Mouse (Mus musculus): ENCODE results near the gene Olfr90. TPM values are rescaled to one million over a fixed set of nuclear protein-coding genes. Genes with fewer than 3 reads are reported as not detected.

Olfr90 gene
- polyA plus RNA-seq, 1 experiment from 2014 or later, result 0.08 TPM

DNA sequence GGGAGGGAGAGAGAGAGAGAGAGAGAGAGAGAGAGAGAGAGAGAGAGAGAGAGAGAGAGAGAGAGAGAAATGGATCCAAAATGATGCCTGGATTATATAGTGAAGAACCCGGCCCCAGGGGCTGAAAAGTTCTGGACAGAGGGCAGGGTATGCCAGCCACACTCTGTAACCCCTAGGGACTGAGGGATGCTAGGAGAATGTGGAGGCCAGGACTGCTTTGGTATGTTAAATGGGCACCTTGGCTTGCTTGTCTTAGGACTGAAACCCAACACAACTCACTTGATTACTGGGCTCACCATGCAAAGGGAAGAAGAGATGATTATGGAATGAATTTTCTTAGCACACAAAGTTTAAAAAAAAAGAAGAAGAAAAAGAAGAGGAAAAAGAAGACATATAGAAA lies 10.1 kb downstream of the Olfr90 start:
- no peak for ATAC-seq (ENCODE audit: insufficient number of reproducible peaks, insufficient read depth, low FRiP score, low TSS enrichment, low read depth)
- no peaks in the 10 kb centered on the region for H3K27me3 ChIP-seq
- H3K4me3 ChIP-seq (replicated peaks), result no peak overlapping the region
- H3K4me2 ChIP-seq, result no peak overlapping the region
- H3K36me3 ChIP-seq, result peaks cover 35% of the 10 kb centered on the region
- peaks cover 10% of the 10 kb centered on the region for H3K4me1 ChIP-seq (replicated peaks)
- no peak overlapping the region for H3K27ac ChIP-seq
- 47% methylated on average over 1 of the region's 1 CpGs for WGBS
- no peak overlapping the region for H3K9ac ChIP-seq (replicated peaks)
- H3K9me3 ChIP-seq, result no peaks in the 10 kb centered on the region

DNA sequence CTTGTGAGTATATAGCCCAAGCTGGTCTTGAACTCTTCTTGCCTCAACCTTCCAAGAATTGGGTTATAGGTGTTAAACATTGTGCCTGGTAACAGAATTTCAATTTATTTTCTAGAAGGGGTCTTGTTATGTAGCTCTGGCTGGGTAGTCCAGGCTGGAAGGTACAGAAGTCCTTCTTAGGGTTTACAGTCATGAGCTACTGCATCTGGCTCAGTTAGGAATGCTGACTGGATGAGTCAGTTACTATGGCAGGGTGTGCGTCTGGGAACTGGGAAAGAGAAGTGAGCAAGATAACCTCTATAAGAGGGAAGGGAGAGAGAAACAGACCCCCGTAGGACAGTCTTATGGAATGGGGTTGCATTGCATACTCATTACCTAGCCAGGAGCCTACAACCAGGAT lies 12.5 kb downstream of the Olfr90 start:
- no peak for ATAC-seq (ENCODE audit: insufficient number of reproducible peaks, insufficient read depth, low FRiP score, low TSS enrichment, low read depth)
- H3K36me3 ChIP-seq, result peaks cover 58% of the 10 kb centered on the region
- no peak overlapping the region for H3K27ac ChIP-seq
- H3K9ac ChIP-seq (replicated peaks), result no peak overlapping the region
- no peak overlapping the region for H3K4me2 ChIP-seq
- H3K27me3 ChIP-seq, result no peaks in the 10 kb centered on the region
- no peaks in the 10 kb centered on the region for H3K9me3 ChIP-seq
- 89% methylated on average over 2 of the region's 2 CpGs for WGBS
- H3K4me3 ChIP-seq (replicated peaks), result no peak overlapping the region
- H3K4me1 ChIP-seq (replicated peaks), result peaks cover 10% of the 10 kb centered on the region

DNA sequence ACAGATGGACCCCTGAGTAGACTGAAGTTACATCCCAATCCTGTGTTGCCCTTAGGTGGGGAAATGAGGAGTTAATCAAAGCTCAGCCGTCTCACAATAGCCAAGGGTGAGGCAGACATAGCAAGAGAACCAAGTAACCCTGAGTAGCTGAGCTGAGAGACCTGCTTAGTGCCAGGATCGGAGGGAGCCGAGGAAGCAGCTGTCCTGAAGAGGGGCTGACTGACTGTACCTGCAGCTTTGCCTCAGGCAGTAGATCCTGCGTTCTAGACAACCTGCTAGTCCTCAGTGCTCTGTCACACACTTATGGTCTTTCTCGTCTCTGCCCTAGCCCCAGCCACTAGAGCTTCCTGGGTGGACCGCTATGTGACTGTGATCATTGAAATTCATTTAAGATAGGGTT lies 13.1 kb downstream of the Olfr90 start:
- peaks cover 64% of the 10 kb centered on the region for H3K36me3 ChIP-seq
- H3K4me1 ChIP-seq (replicated peaks), result peaks cover 10% of the 10 kb centered on the region
- H3K4me2 ChIP-seq, result no peak overlapping the region
- no peak overlapping the region for H3K9ac ChIP-seq (replicated peaks)
- H3K27ac ChIP-seq, result no peak overlapping the region
- no peak overlapping the region for H3K4me3 ChIP-seq (replicated peaks)
- 89% methylated on average over 6 of the region's 6 CpGs for WGBS
- H3K27me3 ChIP-seq, result no peaks in the 10 kb centered on the region
- H3K9me3 ChIP-seq, result no peaks in the 10 kb centered on the region
- no peak for ATAC-seq (ENCODE audit: insufficient number of reproducible peaks, insufficient read depth, low FRiP score, low TSS enrichment, low read depth)

- no peak for ATAC-seq (ENCODE audit: insufficient number of reproducible peaks, insufficient read depth, low FRiP score, low TSS enrichment, low read depth)
- no peaks in the 10 kb centered on the region for H3K9me3 ChIP-seq
- no peaks in the 10 kb centered on the region for H3K27me3 ChIP-seq
- no peak overlapping the region for H3K9ac ChIP-seq (replicated peaks)
- peaks cover 88% of the 10 kb centered on the region for H3K36me3 ChIP-seq
- H3K4me2 ChIP-seq, result no peak overlapping the region
- H3K4me3 ChIP-seq (replicated peaks), result no peak overlapping the region
- 65% methylated on average over 11 of the region's 11 CpGs for WGBS
- H3K27ac ChIP-seq, result no peak overlapping the region
- no peaks in the 10 kb centered on the region for H3K4me1 ChIP-seq (replicated peaks)
Measured at GRCm38 (mm10) chr17:37072730-37073276, 15.5 kb downstream of the Olfr90 start.

DNA sequence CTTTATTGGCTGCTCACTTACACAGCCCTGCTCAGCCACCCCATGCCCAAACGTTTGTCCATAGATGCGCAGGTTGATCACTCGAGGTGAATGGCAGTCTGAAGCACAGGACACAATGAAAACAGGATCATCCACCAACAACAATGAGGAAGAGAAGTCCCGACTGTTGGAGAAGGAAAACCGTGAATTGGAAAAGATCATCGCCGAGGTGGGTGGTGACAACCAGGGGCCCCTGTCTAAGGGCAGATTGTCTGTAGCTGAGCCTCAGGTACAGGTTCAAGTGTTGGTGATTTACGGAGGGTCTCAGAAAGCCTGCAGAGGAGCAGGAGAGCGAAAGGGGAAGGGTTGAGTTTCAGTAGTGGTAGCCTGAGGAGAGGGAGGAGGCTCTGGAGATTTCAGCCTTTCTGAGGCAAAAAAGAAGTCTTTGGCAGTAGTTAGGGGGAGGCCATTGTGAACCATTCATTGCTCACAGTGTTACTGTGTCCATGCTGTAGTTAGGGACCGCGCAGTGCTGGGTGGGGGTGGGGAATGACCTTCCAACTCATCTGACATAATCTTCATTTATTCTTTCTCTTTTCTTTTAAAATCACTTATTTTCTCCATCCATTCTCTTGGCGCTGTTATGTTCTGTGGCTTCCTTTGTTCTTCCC lies 16.1 kb downstream of the Olfr90 start:
- ATAC-seq (ENCODE audit: insufficient number of reproducible peaks, insufficient read depth, low FRiP score, low TSS enrichment, low read depth), result no peak
- 85% methylated on average over 12 of the region's 12 CpGs for WGBS

GRCm38 (mm10) chr17:37070121-37070520 lies 18.2 kb downstream of the Olfr90 start:
- no peaks in the 10 kb centered on the region for H3K27me3 ChIP-seq
- no peak overlapping the region for H3K9ac ChIP-seq (replicated peaks)
- 89% methylated on average over 8 of the region's 8 CpGs for WGBS
- H3K9me3 ChIP-seq, result no peaks in the 10 kb centered on the region
- H3K36me3 ChIP-seq, result peaks cover 99% of the 10 kb centered on the region
- ATAC-seq (ENCODE audit: insufficient number of reproducible peaks, insufficient read depth, low FRiP score, low TSS enrichment, low read depth), result no peak
- H3K4me1 ChIP-seq (replicated peaks), result no peaks in the 10 kb centered on the region
- no peak overlapping the region for H3K4me2 ChIP-seq
- H3K27ac ChIP-seq, result no peak overlapping the region
- no peak overlapping the region for H3K4me3 ChIP-seq (replicated peaks)

More for the DNA sequence above, 16.1 kb downstream of the Olfr90 start:
- no peaks in the 10 kb centered on the region for H3K9me3 ChIP-seq
- H3K9ac ChIP-seq (replicated peaks), result no peak overlapping the region
- peaks cover 94% of the 10 kb centered on the region for H3K36me3 ChIP-seq
- H3K27ac ChIP-seq, result no peak overlapping the region
- H3K4me1 ChIP-seq (replicated peaks), result no peaks in the 10 kb centered on the region
- no peak overlapping the region for H3K4me2 ChIP-seq
- H3K27me3 ChIP-seq, result no peaks in the 10 kb centered on the region
- H3K4me3 ChIP-seq (replicated peaks), result no peak overlapping the region

DNA sequence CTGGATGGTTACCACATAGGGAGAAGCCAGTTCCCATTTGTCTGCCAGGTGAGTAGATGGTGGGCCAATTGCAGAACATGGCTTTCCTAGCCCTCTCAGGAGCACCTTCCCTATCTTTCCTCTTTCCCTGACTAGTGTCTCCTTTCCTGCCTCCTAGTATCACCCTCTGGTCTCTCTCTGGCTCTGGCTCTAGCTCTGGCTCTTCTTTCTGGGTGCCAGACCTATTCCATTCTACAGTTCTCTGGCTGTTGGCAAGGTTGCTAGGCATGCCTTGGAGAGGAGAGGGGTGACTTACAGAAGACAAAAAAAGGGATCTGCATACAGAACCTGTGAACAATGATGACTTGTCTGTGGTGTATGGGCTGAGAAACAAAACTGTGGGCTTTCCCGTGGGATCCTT lies 20.4 kb downstream of the Olfr90 start:
- Histone ChIP-seq H3K4me3 (replicated peaks) (no peak overlapping the region), H3K27me3 (no peaks in the 10 kb centered on the region), H3K36me3 (peaks cover 99% of the 10 kb centered on the region), H3K4me2 (no peak overlapping the region), H3K4me1 (replicated peaks) (no peaks in the 10 kb centered on the region), H3K27ac (no peak overlapping the region), H3K9me3 (no peaks in the 10 kb centered on the region), H3K9ac (replicated peaks) (no peak overlapping the region)
- 76% methylated on average over 1 of the region's 1 CpGs for WGBS
- no peak for ATAC-seq (ENCODE audit: insufficient number of reproducible peaks, insufficient read depth, low FRiP score, low TSS enrichment, low read depth)

- no peak overlapping the region for H3K9ac ChIP-seq (replicated peaks)
- no peaks in the 10 kb centered on the region for H3K9me3 ChIP-seq
- H3K4me1 ChIP-seq (replicated peaks), result no peaks in the 10 kb centered on the region
- WGBS, result 92% methylated on average over 2 of the region's 2 CpGs
- H3K4me3 ChIP-seq (replicated peaks), result no peak overlapping the region
- no peak for ATAC-seq (ENCODE audit: insufficient number of reproducible peaks, insufficient read depth, low FRiP score, low TSS enrichment, low read depth)
- peaks cover 100% of the 10 kb centered on the region for H3K36me3 ChIP-seq
- no peaks in the 10 kb centered on the region for H3K27me3 ChIP-seq
- H3K27ac ChIP-seq, result no peak overlapping the region
- no peak overlapping the region for H3K4me2 ChIP-seq
Measured at GRCm38 (mm10) chr17:37065993-37066392, 22.3 kb downstream of the Olfr90 start.

- H3K9ac ChIP-seq (replicated peaks), result no peak overlapping the region
- no peaks in the 10 kb centered on the region for H3K4me1 ChIP-seq (replicated peaks)
- H3K4me3 ChIP-seq (replicated peaks), result no peak overlapping the region
- no peaks in the 10 kb centered on the region for H3K9me3 ChIP-seq
- 87% methylated on average over 11 of the region's 11 CpGs for WGBS
- no peak overlapping the region for H3K4me2 ChIP-seq
- ATAC-seq (ENCODE audit: insufficient number of reproducible peaks, insufficient read depth, low FRiP score, low TSS enrichment, low read depth), result no peak
- H3K27me3 ChIP-seq, result no peaks in the 10 kb centered on the region
- peaks cover 99% of the 10 kb centered on the region for H3K36me3 ChIP-seq
- H3K27ac ChIP-seq, result no peak overlapping the region
Measured at GRCm38 (mm10) chr17:37063686-37064495, 24.4 kb downstream of the Olfr90 start.

DNA sequence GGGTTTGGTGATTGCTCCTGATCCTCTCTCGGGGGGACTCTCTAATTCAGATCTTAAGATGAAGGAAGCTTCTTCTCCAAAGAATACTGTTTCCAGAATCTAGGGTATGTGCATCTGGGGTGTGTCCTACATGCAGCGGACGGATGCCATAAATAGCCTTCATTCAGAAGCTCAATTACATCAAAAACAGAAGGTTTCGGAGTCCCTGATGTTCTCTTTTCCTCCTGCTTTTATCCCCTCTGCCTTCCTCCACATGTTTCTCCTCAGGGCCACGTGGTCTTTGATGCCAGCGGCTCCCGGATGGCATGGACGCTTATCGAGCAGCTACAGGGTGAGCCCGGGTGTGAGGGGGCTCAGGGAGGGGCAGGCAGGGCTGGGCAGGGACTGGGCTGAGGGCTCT lies 25.2 kb downstream of the Olfr90 start:
- Histone ChIP-seq H3K36me3 (peaks cover 99% of the 10 kb centered on the region), H3K4me3 (replicated peaks) (no peak overlapping the region)

DNA sequence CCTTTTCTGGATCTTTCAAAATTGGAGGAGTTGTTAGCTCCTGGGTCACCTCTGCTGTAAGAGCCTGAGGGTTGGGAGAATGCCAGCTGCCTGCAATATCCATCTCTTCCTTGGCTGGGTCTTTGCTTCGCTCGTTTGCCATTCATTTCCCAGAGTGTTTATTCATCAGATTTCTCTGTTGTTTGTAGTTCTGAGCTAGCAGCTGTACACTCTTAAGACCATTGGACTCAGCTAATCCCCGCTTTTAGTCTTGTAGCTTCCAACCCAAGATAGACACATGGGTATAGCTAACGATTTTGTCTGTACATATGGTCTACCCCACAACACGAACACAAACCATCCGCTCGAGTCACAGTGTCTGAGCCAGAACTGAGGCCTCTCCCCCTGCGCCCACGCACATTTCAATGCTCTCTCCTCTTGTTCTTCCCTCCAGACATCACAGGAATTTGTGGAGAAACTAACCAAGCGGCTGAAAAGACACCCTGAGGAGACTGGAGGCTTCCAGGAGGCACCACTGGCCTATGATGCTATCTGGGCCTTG lies 26.1 kb downstream of the Olfr90 start:
- H3K9ac ChIP-seq (replicated peaks), result no peak overlapping the region
- no peak for ATAC-seq (ENCODE audit: insufficient number of reproducible peaks, insufficient read depth, low FRiP score, low TSS enrichment, low read depth)
- no peak overlapping the region for H3K4me3 ChIP-seq (replicated peaks)
- H3K4me2 ChIP-seq, result no peak overlapping the region
- H3K9me3 ChIP-seq, result no peaks in the 10 kb centered on the region
- no peaks in the 10 kb centered on the region for H3K4me1 ChIP-seq (replicated peaks)
- no peak overlapping the region for H3K27ac ChIP-seq
- 94% methylated on average over 10 of the region's 10 CpGs for WGBS
- peaks cover 96% of the 10 kb centered on the region for H3K36me3 ChIP-seq
- no peaks in the 10 kb centered on the region for H3K27me3 ChIP-seq

More for the DNA sequence above, 25.2 kb downstream of the Olfr90 start:
- Histone ChIP-seq H3K27ac (no peak overlapping the region), H3K9ac (replicated peaks) (no peak overlapping the region), H3K27me3 (no peaks in the 10 kb centered on the region), H3K9me3 (no peaks in the 10 kb centered on the region), H3K4me2 (no peak overlapping the region), H3K4me1 (replicated peaks) (no peaks in the 10 kb centered on the region)
- WGBS, result 76% methylated on average over 10 of the region's 10 CpGs
- no peak for ATAC-seq (ENCODE audit: insufficient number of reproducible peaks, insufficient read depth, low FRiP score, low TSS enrichment, low read depth)

Data from limb, embryonic 12.5 days (tissue).